Comparison of ENCODE assay signal across 21 mouse cellular contexts in the genomic region with DNA sequence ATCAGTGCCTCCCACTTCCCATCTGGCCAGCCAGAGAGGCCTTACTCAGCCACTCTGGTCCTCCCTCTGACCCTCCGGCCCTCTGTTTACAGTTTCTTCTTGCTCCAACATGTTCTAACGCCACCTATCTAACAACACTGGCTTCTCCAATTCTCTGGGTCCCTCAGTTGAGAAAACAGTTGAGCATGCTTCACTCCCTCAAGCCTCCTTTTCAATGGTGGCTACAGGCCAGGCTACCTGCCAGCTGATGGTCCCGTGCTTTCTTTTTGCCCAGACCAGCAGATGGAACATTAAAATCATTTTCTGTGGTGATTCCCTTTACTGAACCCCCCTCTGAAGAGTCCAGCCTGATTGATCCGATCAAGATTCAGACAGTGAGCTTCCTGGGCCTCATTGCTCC.
A peak's percentile ranks its signal among the peaks of the same experiment; 100 is the strongest.
DNase-seq lines count a peak whose midpoint lies in the region; ATAC-seq and TF ChIP-seq lines count a peak whose summit lies in the region.
"Had no signal": no experiment of that assay in that cellular context is flagged by ENCODE, and none has a peak within 500 bp of the region (broad histone marks: within the 10 kb centered on the region; RNA-seq: fewer than 3 reads in every experiment).

No protein-coding gene starts in this region.

- peak; percentile 55 to 62 for DNase-seq in cerebellum, postnatal 10 days
- no peak for DNase-seq in cerebellum, adult 11-12 months
- DNase-seq in cerebellum, postnatal 14 days = peak; percentile 36 to 51
- no peak for DNase-seq in cerebellum, adult 18-20 months
- peak; percentile 75 for DNase-seq in midbrain, embryonic 11.5 days (ENCODE audit: low spot score, missing footprints)
- no peak for DNase-seq in midbrain, postnatal 0 days (ENCODE audit: low spot score)
- DNase-seq: adrenal gland, adult 2 months; adrenal gland, adult 8-10 months; adrenal gland, postnatal 10 days; adrenal gland, postnatal 14 days; adrenal gland, postnatal 25 days; adrenal gland, postnatal 36 days; B cell, adult 2 months; cerebellum, adult 11 months; cerebellum, adult 2 months; cerebellum, adult 8-10 months had no signal

- no peak for ATAC-seq in midbrain, embryonic 11.5 days (ENCODE audit: low FRiP score)
- no peak for ATAC-seq in midbrain, postnatal 0 days (ENCODE audit: low FRiP score)
- ATAC-seq: activated CD4-positive, CD25-positive, alpha-beta regulatory T cell, adult 4 months; CD4-positive, CD25-positive, alpha-beta regulatory T cell, adult 4 months; Patski had no signal

- H3K4me1 ChIP-seq in midbrain, embryonic 11.5 days (ENCODE audit: control insufficient read depth, insufficient read depth, low read length) = no peaks in the 10 kb centered on the region
- H3K4me1 ChIP-seq in midbrain, postnatal 0 days (ENCODE audit: insufficient read depth, low read length) = no peaks in the 10 kb centered on the region

- no peak overlapping the region for H3K4me3 ChIP-seq in midbrain, embryonic 11.5 days (ENCODE audit: low read depth, low read length)
- no peak overlapping the region for H3K4me3 ChIP-seq in midbrain, postnatal 0 days (ENCODE audit: low read depth, low read length)

- H3K27me3 ChIP-seq in midbrain, embryonic 11.5 days (ENCODE audit: control insufficient read depth, insufficient read depth, low read length) = no peaks in the 10 kb centered on the region
- H3K27me3 ChIP-seq in midbrain, postnatal 0 days (ENCODE audit: insufficient read depth, low read length) = no peaks in the 10 kb centered on the region
- H3K27me3 ChIP-seq: CH12.LX, Patski had no signal

- H3K4me2 ChIP-seq in midbrain, embryonic 11.5 days = no peak overlapping the region
- no peak overlapping the region for H3K4me2 ChIP-seq in midbrain, postnatal 0 days (ENCODE audit: low read depth, low read length, poor library complexity, severe bottlenecking)

- no peaks in the 10 kb centered on the region for H3K9me3 ChIP-seq in midbrain, embryonic 11.5 days (ENCODE audit: control insufficient read depth, low read length)
- H3K9me3 ChIP-seq in midbrain, postnatal 0 days (ENCODE audit: low read length) = no peaks in the 10 kb centered on the region

- H3K9ac ChIP-seq in midbrain, embryonic 11.5 days (ENCODE audit: low read length) = no peak overlapping the region
- H3K9ac ChIP-seq in midbrain, postnatal 0 days (replicated peaks; ENCODE audit: low read length, poor library complexity, severe bottlenecking) = no peak overlapping the region

- no peaks in the 10 kb centered on the region for H3K36me3 ChIP-seq in midbrain, embryonic 11.5 days (ENCODE audit: control insufficient read depth, insufficient read depth, low read length)
- H3K36me3 ChIP-seq in midbrain, postnatal 0 days (ENCODE audit: insufficient read depth, low read length) = no peaks in the 10 kb centered on the region
- H3K36me3 ChIP-seq: G1E had no signal

- TF ChIP-seq CTCF in midbrain, postnatal 0 days (IDR thresholded peaks at IDR 0.05) = no peak

- 86% methylated on average over 4 of the region's 4 CpGs for WGBS in midbrain, embryonic 11.5 days
- 85% methylated on average over 4 of the region's 4 CpGs for whole genome bisulfite sequencing in midbrain, postnatal 0 days

- H3K27ac ChIP-seq in midbrain, embryonic 11.5 days (ENCODE audit: low read depth, low read length) = no peak overlapping the region
- no peak overlapping the region for H3K27ac ChIP-seq in midbrain, postnatal 0 days (ENCODE audit: low read depth, low read length)

Comparison
In these comparisons a context has a peak if more than half of its experiments do, and no peak if none do; other contexts are left out.
1. DNase-seq: peak in cerebellum, postnatal 10 days (2 of 2), cerebellum, postnatal 14 days (2 of 2) and midbrain, embryonic 11.5 days (single experiment); none in cerebellum, adult 11-12 months (single experiment), cerebellum, adult 18-20 months (0 of 2) and midbrain, postnatal 0 days (single experiment).